Mouse (Mus musculus) gastrocnemius, postnatal 25 days (tissue): ENCODE results near the gene Il18r1. TPM values are rescaled to one million over a fixed set of nuclear protein-coding genes. Genes with fewer than 3 reads are reported as not detected.
A peak's percentile ranks its signal among the peaks of the same experiment; 100 is the strongest.

Experiments
- DNase-seq: peaks from one replicate; pipeline ENCODE4 v3.0.0; 2022
- long read RNA-seq, 2 experiments: library from polyadenylated mRNA; stranded (forward); transcript quantifications; one replicate each; pipeline ENCODE4 v2.0.0; 2021
- total RNA-seq, 2 experiments: library from RNA; stranded (reverse); gene quantifications; 1 replicate in 1 of 2; 2 replicates in 1 of 2; pipeline ENCODE4 v1.2.3; 2021

The Il18r1 gene
- not detected for total RNA-seq
- long read RNA-seq, experiment 1 = 0 reads
- long read RNA-seq, experiment 2 = 0 reads

- DNase-seq = no peak
Observed at GRCm38 (mm10) chr1:40465477-40466430, at the start of gene Il18r1. Gene Il18r1, plus strand, starts transcription at chr1:40465552.

- no peak for DNase-seq
Observed at GRCm38 (mm10) chr1:40417034-40417433, 48.3 kb upstream of the Il18r1 start.

GRCm38 (mm10) chr1:40418512-40418911 is 46.8 kb upstream of the Il18r1 start:
- no peak for DNase-seq

GRCm38 (mm10) chr1:40423892-40424291 is 41.5 kb upstream of the Il18r1 start:
- DNase-seq = no peak

- DNase-seq = no peak
Observed at GRCm38 (mm10) chr1:40427270-40427669, 38.1 kb upstream of the Il18r1 start.

GRCm38 (mm10) chr1:40427901-40428300 is 37.5 kb upstream of the Il18r1 start:
- DNase-seq = no peak

GRCm38 (mm10) chr1:40428910-40429675 is 36.3 kb upstream of the Il18r1 start, which contains the start of gene Il1rl1:
Gene Il1rl1, plus strand, starts transcription at chr1:40429570.
- no peak for DNase-seq

- DNase-seq = no peak
Observed at GRCm38 (mm10) chr1:40430143-40430834, 35.1 kb upstream of the Il18r1 start.

GRCm38 (mm10) chr1:40432169-40432568 is 33.2 kb upstream of the Il18r1 start:
- no peak for DNase-seq

GRCm38 (mm10) chr1:40435936-40436335 is 29.4 kb upstream of the Il18r1 start:
- no peak for DNase-seq

GRCm38 (mm10) chr1:40437340-40437739 is 28.0 kb upstream of the Il18r1 start:
- no peak for DNase-seq

- DNase-seq = no peak
Observed at GRCm38 (mm10) chr1:40439504-40439903, 25.8 kb upstream of the Il18r1 start.

- DNase-seq = peak; percentile 22
Observed at GRCm38 (mm10) chr1:40444800-40445199, 20.6 kb upstream of the Il18r1 start.

GRCm38 (mm10) chr1:40467306-40467705 is 2.0 kb downstream of the Il18r1 start:
- no peak for DNase-seq

- no peak for DNase-seq
Observed at GRCm38 (mm10) chr1:40468805-40469204, 3.5 kb downstream of the Il18r1 start.

- no peak for DNase-seq
Observed at GRCm38 (mm10) chr1:40469900-40470299, 4.5 kb downstream of the Il18r1 start.

- no peak for DNase-seq
Observed at GRCm38 (mm10) chr1:40472401-40472800, 7.0 kb downstream of the Il18r1 start.

GRCm38 (mm10) chr1:40473640-40474039 is 8.3 kb downstream of the Il18r1 start:
- DNase-seq = no peak

- DNase-seq = no peak
Observed at GRCm38 (mm10) chr1:40474336-40474735, 9.0 kb downstream of the Il18r1 start.

GRCm38 (mm10) chr1:40475697-40476096 is 10.3 kb downstream of the Il18r1 start:
- no peak for DNase-seq

- no peak for DNase-seq
Observed at GRCm38 (mm10) chr1:40476756-40477155, 11.4 kb downstream of the Il18r1 start.

GRCm38 (mm10) chr1:40479505-40479923 is 14.2 kb downstream of the Il18r1 start:
- no peak for DNase-seq
